Mouse (Mus musculus) layer of hippocampus, postnatal 36 days (tissue): Measurements from ENCODE around the gene Brpf3. TPM values are rescaled to one million over a fixed set of nuclear protein-coding genes. Genes with fewer than 3 reads are reported as not detected.
A peak's percentile ranks its signal among the peaks of the same experiment; 100 is the strongest.
"Not testable (repeated sequence)": the region's sequence is repeated elsewhere in the genome, so short reads cannot be mapped to it uniquely, and the experiment has no call there.

Experiments
- DNase-seq, 2 experiments: peaks; one replicate each; pipeline ENCODE4 v3.0.0; 2022
- total RNA-seq, 2 experiments: library from RNA; stranded (reverse); gene quantifications; 2 replicates each; pipeline ENCODE4 v1.2.3; 2021

Gene Brpf3
- total RNA-seq, 2 experiments from 2014 or later: 39.4 to 45.4 TPM

- no peak for DNase-seq
These were observed 1.4 kb upstream of the Brpf3 start for GRCm38 (mm10) chr17:28799291-28800160.

GRCm38 (mm10) chr17:28800281-28800670 lies 614 bp upstream of the Brpf3 start:
- DNase-seq: peak in 1 of 2 experiments; percentile 24

- peak; percentile 97 for DNase-seq
These were observed 650 bp downstream of the Brpf3 start for GRCm38 (mm10) chr17:28801474-28802005.

GRCm38 (mm10) chr17:28802006-28802481 lies 1.2 kb downstream of the Brpf3 start:
- peak in 1 of 2 experiments; percentile 30 for DNase-seq

- no peak for DNase-seq
These were observed 2.4 kb downstream of the Brpf3 start for GRCm38 (mm10) chr17:28803316-28803715.

- no peak for DNase-seq
These were observed 4.1 kb downstream of the Brpf3 start for GRCm38 (mm10) chr17:28804973-28805372.

- DNase-seq: no peak
These were observed 5.9 kb downstream of the Brpf3 start for GRCm38 (mm10) chr17:28806770-28807169.

GRCm38 (mm10) chr17:28808714-28809113 lies 7.8 kb downstream of the Brpf3 start:
- DNase-seq: no peak

GRCm38 (mm10) chr17:28809175-28809831 lies 8.4 kb downstream of the Brpf3 start:
- DNase-seq: no peak

GRCm38 (mm10) chr17:28812345-28812744 lies 11.5 kb downstream of the Brpf3 start:
- DNase-seq: no peak

GRCm38 (mm10) chr17:28814529-28815097 lies 13.7 kb downstream of the Brpf3 start:
- DNase-seq: no peak

GRCm38 (mm10) chr17:28815384-28816004 lies 14.6 kb downstream of the Brpf3 start:
- no peak for DNase-seq

- not testable (repeated sequence) for DNase-seq
These were observed 15.4 kb downstream of the Brpf3 start for GRCm38 (mm10) chr17:28816326-28816725.

GRCm38 (mm10) chr17:28816875-28817811 lies 16.3 kb downstream of the Brpf3 start:
- no peak for DNase-seq

- DNase-seq: no peak
These were observed 19.3 kb downstream of the Brpf3 start for GRCm38 (mm10) chr17:28820189-28820588.

- DNase-seq: peak in 1 of 2 experiments; percentile 24
These were observed 22.3 kb downstream of the Brpf3 start for GRCm38 (mm10) chr17:28823004-28823745.

- DNase-seq: no peak
These were observed 22.9 kb downstream of the Brpf3 start for GRCm38 (mm10) chr17:28823749-28824148.

- peak in 1 of 2 experiments; percentile 19 for DNase-seq
These were observed 24.0 kb downstream of the Brpf3 start for GRCm38 (mm10) chr17:28824896-28825295.

- no peak for DNase-seq
These were observed 24.6 kb downstream of the Brpf3 start for GRCm38 (mm10) chr17:28825359-28826041.
